Mouse (Mus musculus) G1E (cell line): ENCODE data around the gene Notch2.

Experiments used
- CTCF ChIP-seq: IDR thresholded peaks from 2 replicates; pipeline ENCODE4 v1.5.1; 2012; ENCODE audit warnings: low read depth, low read length, inconsistent platforms, mixed read lengths
- GATA1 ChIP-seq: IDR thresholded peaks from 2 replicates; pipeline ENCODE4 v1.6.1; 2012; ENCODE audit warnings: borderline replicate concordance, low read length, inconsistent platforms, mixed read lengths

GRCm38 (mm10) chr3:97976706-97977105, 36.6 kb upstream of the Notch2 start:
- TF ChIP-seq GATA1 (no peak), CTCF (no peak)
